Mouse (Mus musculus): Measurements from ENCODE around the gene Igf2bp3.

DNA sequence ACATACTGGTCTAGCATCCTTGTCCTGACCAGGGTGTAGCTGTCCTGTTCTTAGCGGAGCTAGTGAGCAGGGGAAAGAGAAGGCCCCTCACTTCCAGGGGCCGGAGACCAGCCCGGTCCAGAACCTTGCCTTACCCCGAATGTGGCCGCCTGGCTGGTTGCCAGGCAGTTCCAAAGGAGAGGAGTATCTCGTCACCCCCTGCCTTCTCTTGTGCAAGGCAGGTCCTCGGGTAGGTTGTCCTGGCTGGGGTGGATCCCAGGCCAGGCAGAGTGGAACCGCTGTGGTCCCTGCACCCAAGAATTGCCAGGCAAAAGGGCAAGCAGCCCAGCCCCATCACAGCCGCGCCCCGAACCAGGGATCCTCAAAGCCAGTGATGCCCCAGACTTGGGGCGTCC lies 177.5 kb downstream of the Igf2bp3 start:
- TF ChIP-seq POLR2A (IDR thresholded peaks at IDR 0.05; ENCODE audit: low read depth, low read length) (no peak; the same call in 1 of the 2 replicates), CTCF (IDR thresholded peaks at IDR 0.05; ENCODE audit: extremely low read depth, insufficient read length, insufficient replicate concordance, low read depth, low read length) (no peak)
